Mouse (Mus musculus): ENCODE measurements around the gene Cox10.

GRCm38 (mm10) chr11:63923386-63923785 is 155.9 kb downstream of the Cox10 start:
- TF ChIP-seq CTCF (IDR thresholded peaks at IDR 0.05; ENCODE audit: control insufficient read depth, insufficient read depth, low read length) (no peak), POLR2A (IDR thresholded peaks at IDR 0.05; ENCODE audit: borderline replicate concordance, control insufficient read depth, low read depth, low read length) (no peak)
